Mouse (Mus musculus) midbrain, postnatal 0 days (tissue): ENCODE results near the gene Zfp385b. TPM values are rescaled to one million over a fixed set of nuclear protein-coding genes. Genes with fewer than 3 reads are reported as not detected.

Experiments used
- ATAC-seq: fragments of 200-750 bp; cut with Nextera tagmentation; 2 replicates; pipeline ENCODE4 v1.8.0; 2017; ENCODE audit warnings: moderate number of reproducible peaks, mild to moderate bottlenecking, moderate TSS enrichment, moderate library complexity; ENCODE audit not compliant: low FRiP score
- DNase-seq: peaks from one replicate; pipeline ENCODE4 v3.0.0-alpha.2; 2015; ENCODE audit warnings: low spot score
- H3K27ac ChIP-seq: fragments of 300-500 bp; sonication (generic); 2 replicates; pipeline ENCODE4 v1.5.1; 2014; ENCODE audit warnings: low read depth, mild to moderate bottlenecking, low read length, mixed read lengths
- H3K27me3 ChIP-seq: fragments of 300-500 bp; sonication (generic); 2 replicates; pipeline ENCODE4 v1.6.1; 2014; ENCODE audit warnings: low read length, control low read depth, mixed read lengths; ENCODE audit not compliant: insufficient read depth
- H3K36me3 ChIP-seq: fragments of 300-500 bp; sonication (generic); 2 replicates; pipeline ENCODE4 v1.6.1; 2014; ENCODE audit warnings: low read length, control low read depth, mixed read lengths; ENCODE audit not compliant: insufficient read depth
- H3K4me1 ChIP-seq: fragments of 300-500 bp; sonication (generic); 2 replicates; pipeline ENCODE4 v1.6.1; 2014; ENCODE audit warnings: mild to moderate bottlenecking, control low read depth, antibody characterized with exemption, low read length, mixed read lengths; ENCODE audit not compliant: insufficient read depth
- H3K4me2 ChIP-seq: fragments of 300-500 bp; sonication (generic); 2 replicates; pipeline ENCODE4 v1.6.1; 2014; ENCODE audit warnings: low read depth, mild to moderate bottlenecking, low read length, mixed read lengths; ENCODE audit not compliant: poor library complexity, severe bottlenecking
- H3K4me3 ChIP-seq: fragments of 300-500 bp; sonication (generic); 2 replicates; pipeline ENCODE4 v1.5.1; 2014; ENCODE audit warnings: low read depth, mild to moderate bottlenecking, low read length, moderate library complexity
- H3K9ac ChIP-seq: fragments of 300-500 bp; sonication (generic); replicated peaks from 2 replicates; pipeline ENCODE4 v1.6.1; 2014; ENCODE audit warnings: mild to moderate bottlenecking, low read length, moderate library complexity, mixed read lengths; ENCODE audit not compliant: poor library complexity, severe bottlenecking
- H3K9me3 ChIP-seq: fragments of 300-500 bp; sonication (generic); 2 replicates; pipeline ENCODE4 v1.6.1; 2016; ENCODE audit warnings: low read length, control low read depth
- CTCF ChIP-seq: IDR thresholded peaks from 2 replicates; pipeline ENCODE4 v1.5.1; 2016; ENCODE audit warnings: antibody characterized with exemption, mild to moderate bottlenecking
- WGBS: fragments of 180-500 bp; shearing (Covaris S2); extraction: QIAGEN DNeasy Blood & Tissue Kit; methylation state at CpG from one replicate; pipeline ENCODE4 v1.1.7; 2014; 5-methylcytosine and 5-hydroxymethylcytosine counted together
- polyA plus RNA-seq: library from polyadenylated mRNA; unstranded; fragments of >200 nt; fragmentation: Nextera tagmentation; extraction: Ambion mirVana; gene quantifications from 2 replicates; pipeline ENCODE4 v1.2.1, GENCODE M21; 2015
- total RNA-seq: library from RNA; depleted of rRNA; stranded (reverse); fragments of >200 nt; gene quantifications from 2 replicates; pipeline ENCODE4 v1.2.3, GENCODE M21; 2014

Gene Zfp385b
- total and polyA plus RNA-seq, 2 experiments from 2014 or later, result 11.8 to 16.6 TPM

GRCm38 (mm10) chr2:77393881-77394280, 425.6 kb downstream of the Zfp385b start:
- no peak for TF ChIP-seq CTCF
- no peaks in the 10 kb centered on the region for H3K36me3 ChIP-seq
- H3K4me3 ChIP-seq, result no peak overlapping the region
- H3K27me3 ChIP-seq, result no peaks in the 10 kb centered on the region
- DNase-seq, result no peak
- H3K27ac ChIP-seq, result no peak overlapping the region
- no peaks in the 10 kb centered on the region for H3K4me1 ChIP-seq
- no peak for ATAC-seq
- no peak overlapping the region for H3K9ac ChIP-seq
- WGBS, result 91% methylated on average over 7 of the region's 7 CpGs
- no peaks in the 10 kb centered on the region for H3K9me3 ChIP-seq
- H3K4me2 ChIP-seq, result no peak overlapping the region

GRCm38 (mm10) chr2:77388186-77388585, 431.3 kb downstream of the Zfp385b start:
- Histone ChIP-seq H3K36me3 (no peaks in the 10 kb centered on the region), H3K9ac (no peak overlapping the region), H3K4me3 (no peak overlapping the region), H3K27ac (no peak overlapping the region), H3K4me1 (no peaks in the 10 kb centered on the region), H3K9me3 (no peaks in the 10 kb centered on the region), H3K27me3 (no peaks in the 10 kb centered on the region), H3K4me2 (no peak overlapping the region)
- ATAC-seq, result no peak
- no peak for TF ChIP-seq CTCF
- DNase-seq, result no peak
- 89% methylated on average over 6 of the region's 6 CpGs for WGBS

- no peak overlapping the region for H3K27ac ChIP-seq
- DNase-seq, result peak; percentile 40
- no peaks in the 10 kb centered on the region for H3K9me3 ChIP-seq
- no peaks in the 10 kb centered on the region for H3K36me3 ChIP-seq
- WGBS, result 32% methylated on average over 5 of the region's 5 CpGs
- TF ChIP-seq CTCF, result peak; percentile 71
- H3K27me3 ChIP-seq, result no peaks in the 10 kb centered on the region
- H3K9ac ChIP-seq, result no peak overlapping the region
- no peak overlapping the region for H3K4me3 ChIP-seq
- no peak overlapping the region for H3K4me2 ChIP-seq
- no peaks in the 10 kb centered on the region for H3K4me1 ChIP-seq
- ATAC-seq, result no peak
These were observed 432.9 kb downstream of the Zfp385b start for GRCm38 (mm10) chr2:77386515-77386914.

GRCm38 (mm10) chr2:77382766-77383165, 436.7 kb downstream of the Zfp385b start:
- Histone ChIP-seq H3K9me3 (no peaks in the 10 kb centered on the region), H3K4me1 (no peaks in the 10 kb centered on the region), H3K27ac (no peak overlapping the region), H3K27me3 (no peaks in the 10 kb centered on the region), H3K9ac (no peak overlapping the region), H3K36me3 (no peaks in the 10 kb centered on the region), H3K4me2 (no peak overlapping the region), H3K4me3 (no peak overlapping the region)
- TF ChIP-seq CTCF, result no peak
- no peak for ATAC-seq
- DNase-seq, result no peak
- 79% methylated on average over 5 of the region's 5 CpGs for WGBS

- DNase-seq, result no peak
- Histone ChIP-seq H3K27me3 (no peaks in the 10 kb centered on the region), H3K36me3 (no peaks in the 10 kb centered on the region), H3K9me3 (no peaks in the 10 kb centered on the region), H3K4me2 (no peak overlapping the region), H3K27ac (no peak overlapping the region), H3K4me3 (no peak overlapping the region), H3K9ac (no peak overlapping the region), H3K4me1 (no peaks in the 10 kb centered on the region)
- no peak for TF ChIP-seq CTCF
- ATAC-seq, result no peak
- 84% methylated on average over 1 of the region's 1 CpGs for WGBS
These were observed 439.5 kb downstream of the Zfp385b start for GRCm38 (mm10) chr2:77379907-77380306.

- H3K27ac ChIP-seq, result no peak overlapping the region
- H3K4me1 ChIP-seq, result no peaks in the 10 kb centered on the region
- H3K36me3 ChIP-seq, result no peaks in the 10 kb centered on the region
- H3K4me3 ChIP-seq, result no peak overlapping the region
- no peak for ATAC-seq
- no peak for TF ChIP-seq CTCF
- H3K9me3 ChIP-seq, result no peaks in the 10 kb centered on the region
- H3K27me3 ChIP-seq, result no peaks in the 10 kb centered on the region
- no peak overlapping the region for H3K9ac ChIP-seq
- DNase-seq, result no peak
- WGBS, result 81% methylated on average over 5 of the region's 5 CpGs
- H3K4me2 ChIP-seq, result no peak overlapping the region
These were observed 440.1 kb downstream of the Zfp385b start for GRCm38 (mm10) chr2:77379332-77379731.
